ENCODE assay signal across 13 mouse cellular contexts in genomic region chr11:62213384-62213989, GRCm38 (mm10). TPM values are rescaled to one million over a fixed set of nuclear protein-coding genes. Genes with fewer than 3 reads are reported as not detected.
DNase-seq lines count a peak whose midpoint lies in the region; ATAC-seq lines count a peak whose summit lies in the region.
"Had no signal": no experiment of that assay in that cellular context is flagged by ENCODE, and none has a peak within 500 bp of the region (broad histone marks: within the 10 kb centered on the region; RNA-seq: fewer than 3 reads in every experiment).

No protein-coding gene starts in this region.

- intact Hi-C loops in left cerebral cortex, postnatal 4 days (cut with DNase I): no loop called here

- H3K4me2 ChIP-seq in lung, embryonic 16.5 days (ENCODE audit: low read depth, low read length): no peak overlapping the region
- peak overlapping the region; percentile 7; the same call in 1 of the 2 replicates for H3K4me2 ChIP-seq in intestine, embryonic 16.5 days (ENCODE audit: low read depth, low read length)
- H3K4me2 ChIP-seq: heart, embryonic 13.5 days; neural tube, embryonic 12.5 days had no signal

- H3K36me3 ChIP-seq in lung, embryonic 16.5 days (ENCODE audit: control insufficient read depth, insufficient read depth, low read length): no peaks in the 10 kb centered on the region
- no peaks in the 10 kb centered on the region for H3K36me3 ChIP-seq in intestine, embryonic 16.5 days (ENCODE audit: control insufficient read depth, insufficient read depth, low read length)
- H3K36me3 ChIP-seq: forebrain, embryonic 10.5 days; heart, embryonic 13.5 days had no signal

- no peaks in the 10 kb centered on the region for H3K9me3 ChIP-seq in lung, embryonic 16.5 days (ENCODE audit: control insufficient read depth, low read length)
- H3K9me3 ChIP-seq in intestine, embryonic 16.5 days (ENCODE audit: control insufficient read depth, low read length): no peaks in the 10 kb centered on the region
- H3K9me3 ChIP-seq: forebrain, embryonic 10.5 days; heart, embryonic 13.5 days; neural tube, embryonic 12.5 days had no signal

- peak; percentile 15 for DNase-seq in kidney, adult 11 months
- DNase-seq in kidney, postnatal 25 days: no peak
- DNase-seq in lung, postnatal 14 days: no peak
- no peak for DNase-seq in frontal cortex, adult 2 months (ENCODE audit: extremely low spot score in 1 of 2, low spot score in 1 of 2)
- no peak for DNase-seq in left cerebral cortex, postnatal 4 days
- DNase-seq: gastrocnemius, postnatal 25 days; right cerebral cortex, postnatal 14 days; thymus, postnatal 36 days had no signal

- no peak overlapping the region for H3K9ac ChIP-seq in lung, embryonic 16.5 days (ENCODE audit: low read length)
- H3K9ac ChIP-seq in intestine, embryonic 16.5 days (ENCODE audit: low read depth, low read length): no peak overlapping the region
- H3K9ac ChIP-seq: heart, embryonic 13.5 days; neural tube, embryonic 12.5 days had no signal

- 70% methylated on average over 12 of the region's 12 CpGs for WGBS in lung, embryonic 16.5 days
- 72% methylated on average over 12 of the region's 12 CpGs for WGBS in intestine, embryonic 16.5 days

- H3K4me1 ChIP-seq in lung, embryonic 16.5 days (replicated peaks; ENCODE audit: control insufficient read depth, insufficient read depth, low read length): peaks cover 5% of the 10 kb centered on the region; the same call in 1 of the 2 replicates
- no peaks in the 10 kb centered on the region; the same call in 1 of the 2 replicates for H3K4me1 ChIP-seq in intestine, embryonic 16.5 days (ENCODE audit: control insufficient read depth, insufficient read depth, low read length)
- H3K4me1 ChIP-seq: neural tube, embryonic 12.5 days had no signal

- peak overlapping the region; percentile 48; the same call in 1 of the 2 replicates for H3K27ac ChIP-seq in lung, embryonic 16.5 days (ENCODE audit: low read length)
- H3K27ac ChIP-seq in intestine, embryonic 16.5 days (ENCODE audit: low read length): peak overlapping the region; percentile 25; the same call in 1 of the 2 replicates
- H3K27ac ChIP-seq: forebrain, embryonic 10.5 days; heart, embryonic 13.5 days; neural tube, embryonic 12.5 days had no signal

- ATAC-seq in lung, embryonic 16.5 days (ENCODE audit: low read depth): no peak; the same call in 1 of the 2 replicates
- ATAC-seq in intestine, embryonic 16.5 days: peak; percentile 85

- no peaks in the 10 kb centered on the region for H3K27me3 ChIP-seq in lung, embryonic 16.5 days (ENCODE audit: control insufficient read depth, insufficient read depth, low read depth, low read length)
- no peaks in the 10 kb centered on the region for H3K27me3 ChIP-seq in intestine, embryonic 16.5 days (replicated peaks; ENCODE audit: control insufficient read depth, insufficient read depth, low read length)
- H3K27me3 ChIP-seq: heart, embryonic 13.5 days; neural tube, embryonic 12.5 days had no signal

- H3K4me3 ChIP-seq in lung, embryonic 16.5 days (ENCODE audit: low read length): no peak overlapping the region
- H3K4me3 ChIP-seq in intestine, embryonic 16.5 days (ENCODE audit: low read length): no peak overlapping the region
- H3K4me3 ChIP-seq: forebrain, embryonic 10.5 days; heart, embryonic 13.5 days; neural tube, embryonic 12.5 days had no signal

RNA-seq across cellular contexts. Expression of gene Adora2b, which starts 35.3 kb away (rescaled TPM):
- polyA plus RNA-seq in lung, embryonic 16.5 days (2015; fragmentation: Nextera tagmentation; extraction: Ambion mirVana): 3.8 and 4.5 TPM in 2 replicates
- polyA plus RNA-seq in intestine, embryonic 16.5 days (2015; fragmentation: Nextera tagmentation; extraction: Ambion mirVana): 9.7 and 14.0 TPM in 2 replicates
- 7.1 and 9.9 TPM in 2 replicates for polyA plus RNA-seq in frontal cortex, adult 2 months (2012; rRNA removed)
- 1 to 10 TPM; 4.0 to 4.4 TPM for total RNA-seq in left cerebral cortex, postnatal 4 days (2021)
